Mouse (Mus musculus): ENCODE measurements around the gene Sgpp2. TPM values are rescaled to one million over a fixed set of nuclear protein-coding genes. Genes with fewer than 3 reads are reported as not detected.

The Sgpp2 gene
- not detected in 2 replicates for polyA plus RNA-seq (2012; ENCODE audit: insufficient read depth, insufficient read length, missing spikeins)

GRCm38 (mm10) chr1:78310021-78310752 lies at the start of gene Sgpp2:
Sgpp2 (plus strand) TSS chr1:78310345.
- Histone ChIP-seq H3K4me1 (ENCODE audit: control insufficient read depth, insufficient read depth, insufficient read length, low read length) (no peaks in the 10 kb centered on the region), H3K4me3 (ENCODE audit: insufficient read depth, low read depth, low read length) (no peak within 1 kb of the TSS), H3K27ac (replicated peaks; ENCODE audit: low read depth, low read length) (no peak within 1 kb of the TSS)

GRCm38 (mm10) chr1:78267519-78267918 lies 42.6 kb upstream of the Sgpp2 start:
- H3K4me1 ChIP-seq (ENCODE audit: control insufficient read depth, insufficient read depth, insufficient read length, low read length) = no peaks in the 10 kb centered on the region

GRCm38 (mm10) chr1:78272915-78273314 lies 37.2 kb upstream of the Sgpp2 start:
- Histone ChIP-seq H3K27ac (replicated peaks; ENCODE audit: low read depth, low read length) (no peak overlapping the region), H3K4me1 (ENCODE audit: control insufficient read depth, insufficient read depth, insufficient read length, low read length) (no peaks in the 10 kb centered on the region), H3K4me3 (ENCODE audit: insufficient read depth, low read depth, low read length) (no peak overlapping the region)

More at GRCm38 (mm10) chr1:78267519-78267918, 42.6 kb upstream of the Sgpp2 start:
- H3K27ac ChIP-seq (replicated peaks; ENCODE audit: low read depth, low read length) = no peak overlapping the region
- H3K4me3 ChIP-seq (ENCODE audit: insufficient read depth, low read depth, low read length) = no peak overlapping the region

GRCm38 (mm10) chr1:78279128-78279527 lies 31.0 kb upstream of the Sgpp2 start:
- no peak overlapping the region for H3K4me3 ChIP-seq (ENCODE audit: insufficient read depth, low read depth, low read length)
- H3K4me1 ChIP-seq (ENCODE audit: control insufficient read depth, insufficient read depth, insufficient read length, low read length) = no peaks in the 10 kb centered on the region
- H3K27ac ChIP-seq (replicated peaks; ENCODE audit: low read depth, low read length) = no peak overlapping the region

GRCm38 (mm10) chr1:78292397-78292796 lies 17.7 kb upstream of the Sgpp2 start:
- H3K4me3 ChIP-seq (ENCODE audit: insufficient read depth, low read depth, low read length) = no peak overlapping the region
- no peaks in the 10 kb centered on the region for H3K4me1 ChIP-seq (ENCODE audit: control insufficient read depth, insufficient read depth, insufficient read length, low read length)
- no peak overlapping the region for H3K27ac ChIP-seq (replicated peaks; ENCODE audit: low read depth, low read length)

GRCm38 (mm10) chr1:78299670-78300225 lies 10.4 kb upstream of the Sgpp2 start:
- H3K4me1 ChIP-seq (ENCODE audit: control insufficient read depth, insufficient read depth, insufficient read length, low read length) = no peaks in the 10 kb centered on the region
- no peak overlapping the region for H3K27ac ChIP-seq (replicated peaks; ENCODE audit: low read depth, low read length)
- H3K4me3 ChIP-seq (ENCODE audit: insufficient read depth, low read depth, low read length) = no peak overlapping the region

GRCm38 (mm10) chr1:78308688-78309087 lies 1.5 kb upstream of the Sgpp2 start:
- H3K4me3 ChIP-seq (ENCODE audit: insufficient read depth, low read depth, low read length) = no peak overlapping the region
- H3K4me1 ChIP-seq (ENCODE audit: control insufficient read depth, insufficient read depth, insufficient read length, low read length) = no peaks in the 10 kb centered on the region
- no peak overlapping the region for H3K27ac ChIP-seq (replicated peaks; ENCODE audit: low read depth, low read length)

GRCm38 (mm10) chr1:78309280-78309679 lies 865 bp upstream of the Sgpp2 start:
- Histone ChIP-seq H3K27ac (replicated peaks; ENCODE audit: low read depth, low read length) (no peak overlapping the region), H3K4me3 (ENCODE audit: insufficient read depth, low read depth, low read length) (no peak overlapping the region), H3K4me1 (ENCODE audit: control insufficient read depth, insufficient read depth, insufficient read length, low read length) (no peaks in the 10 kb centered on the region)

- Histone ChIP-seq H3K4me3 (ENCODE audit: insufficient read depth, low read depth, low read length) (no peak overlapping the region), H3K4me1 (ENCODE audit: control insufficient read depth, insufficient read depth, insufficient read length, low read length) (no peaks in the 10 kb centered on the region), H3K27ac (replicated peaks; ENCODE audit: low read depth, low read length) (no peak overlapping the region)
Observed at GRCm38 (mm10) chr1:78310861-78311341, 756 bp downstream of the Sgpp2 start.

- no peak overlapping the region for H3K27ac ChIP-seq (replicated peaks; ENCODE audit: low read depth, low read length)
- H3K4me1 ChIP-seq (ENCODE audit: control insufficient read depth, insufficient read depth, insufficient read length, low read length) = no peaks in the 10 kb centered on the region
- H3K4me3 ChIP-seq (ENCODE audit: insufficient read depth, low read depth, low read length) = no peak overlapping the region
Observed at GRCm38 (mm10) chr1:78311482-78311881, 1.3 kb downstream of the Sgpp2 start.

GRCm38 (mm10) chr1:78312917-78313316 lies 2.8 kb downstream of the Sgpp2 start:
- Histone ChIP-seq H3K4me1 (ENCODE audit: control insufficient read depth, insufficient read depth, insufficient read length, low read length) (no peaks in the 10 kb centered on the region), H3K4me3 (ENCODE audit: insufficient read depth, low read depth, low read length) (no peak overlapping the region), H3K27ac (replicated peaks; ENCODE audit: low read depth, low read length) (no peak overlapping the region)

- Histone ChIP-seq H3K4me1 (ENCODE audit: control insufficient read depth, insufficient read depth, insufficient read length, low read length) (no peaks in the 10 kb centered on the region), H3K27ac (replicated peaks; ENCODE audit: low read depth, low read length) (no peak overlapping the region)
Observed at GRCm38 (mm10) chr1:78313961-78314360, 3.8 kb downstream of the Sgpp2 start.

GRCm38 (mm10) chr1:78318089-78318760 lies 8.1 kb downstream of the Sgpp2 start:
- Histone ChIP-seq H3K27ac (replicated peaks; ENCODE audit: low read depth, low read length) (no peak overlapping the region), H3K4me3 (ENCODE audit: insufficient read depth, low read depth, low read length) (no peak overlapping the region), H3K4me1 (ENCODE audit: control insufficient read depth, insufficient read depth, insufficient read length, low read length) (no peaks in the 10 kb centered on the region)

More at GRCm38 (mm10) chr1:78313961-78314360, 3.8 kb downstream of the Sgpp2 start:
- no peak overlapping the region for H3K4me3 ChIP-seq (ENCODE audit: insufficient read depth, low read depth, low read length)

GRCm38 (mm10) chr1:78320291-78320690 lies 10.1 kb downstream of the Sgpp2 start:
- no peak overlapping the region for H3K4me3 ChIP-seq (ENCODE audit: insufficient read depth, low read depth, low read length)
- H3K27ac ChIP-seq (replicated peaks; ENCODE audit: low read depth, low read length) = no peak overlapping the region
- no peaks in the 10 kb centered on the region for H3K4me1 ChIP-seq (ENCODE audit: control insufficient read depth, insufficient read depth, insufficient read length, low read length)

- H3K27ac ChIP-seq (replicated peaks; ENCODE audit: low read depth, low read length) = no peak overlapping the region
Observed at GRCm38 (mm10) chr1:78322098-78322778, 12.1 kb downstream of the Sgpp2 start.

More at GRCm38 (mm10) chr1:78322098-78322778, 12.1 kb downstream of the Sgpp2 start:
- Histone ChIP-seq H3K4me3 (ENCODE audit: insufficient read depth, low read depth, low read length) (no peak overlapping the region), H3K4me1 (ENCODE audit: control insufficient read depth, insufficient read depth, insufficient read length, low read length) (no peaks in the 10 kb centered on the region)

All from brown adipose tissue, adult 24 weeks (tissue).